Mouse (Mus musculus): ENCODE measurements around the gene Zbp1.

The Zbp1 gene

DNA sequence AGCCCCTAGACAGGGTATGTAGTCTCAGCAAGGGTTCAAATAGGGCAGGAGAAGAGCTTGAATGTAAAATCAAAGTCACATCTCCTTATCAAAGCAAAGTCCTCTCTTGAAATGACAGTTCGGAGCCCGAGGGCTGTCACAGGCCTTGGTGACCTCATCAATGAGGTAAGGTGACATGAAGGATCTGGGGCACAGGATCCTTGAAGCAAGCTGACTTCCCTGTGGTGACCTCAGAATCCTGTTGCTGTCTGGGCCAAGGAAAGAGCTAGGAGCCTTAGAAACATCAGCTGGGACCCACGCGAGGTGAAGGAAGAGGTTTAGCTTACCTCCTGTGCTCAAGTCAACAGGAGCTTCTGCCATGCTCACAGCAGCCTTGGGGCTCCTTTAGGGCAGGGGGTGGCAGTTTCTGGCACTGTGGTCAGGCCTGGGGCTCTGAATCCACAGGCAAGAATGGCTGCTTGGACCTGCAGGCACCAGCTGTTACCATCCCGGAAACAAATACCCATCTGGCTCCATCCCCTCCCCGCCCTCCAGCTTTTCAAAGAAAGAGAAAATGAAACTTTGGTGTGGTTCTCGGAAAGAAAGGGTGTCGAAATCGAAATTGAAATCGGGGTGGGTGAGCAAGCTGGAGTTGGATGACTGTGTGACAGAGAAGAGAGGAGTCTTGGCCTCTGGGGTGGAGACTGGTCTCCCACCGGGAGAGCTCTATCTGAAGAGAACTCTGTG, at the start of gene Zbp1:
Zbp1 (minus strand) TSS at position 508 of the 726 bp plus-strand sequence.
- DNase-seq (ENCODE audit: low spot score in 2 of 2): peak in 1 of 2 experiments; percentile 35

DNA sequence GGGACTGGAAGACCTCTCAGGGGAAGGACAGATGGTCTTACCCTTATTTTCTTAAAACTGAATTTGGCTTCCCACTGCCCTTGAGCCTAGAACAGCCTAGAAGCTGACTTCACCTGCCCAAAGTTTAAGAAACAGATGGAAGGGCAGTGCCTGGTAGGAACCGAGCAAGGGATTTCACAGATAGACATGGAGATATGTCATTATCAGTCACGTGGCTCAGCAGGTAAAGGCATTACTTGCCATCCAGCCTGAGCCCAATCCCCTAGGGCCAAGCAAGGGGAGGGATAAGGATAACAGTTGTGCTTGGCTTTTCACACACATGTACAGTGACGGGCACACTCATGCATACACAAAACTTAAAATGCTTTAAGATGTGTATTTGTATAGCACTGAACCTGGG, 48.8 kb upstream of the Zbp1 start:
- no peak for DNase-seq (ENCODE audit: low spot score in 2 of 2)

DNA sequence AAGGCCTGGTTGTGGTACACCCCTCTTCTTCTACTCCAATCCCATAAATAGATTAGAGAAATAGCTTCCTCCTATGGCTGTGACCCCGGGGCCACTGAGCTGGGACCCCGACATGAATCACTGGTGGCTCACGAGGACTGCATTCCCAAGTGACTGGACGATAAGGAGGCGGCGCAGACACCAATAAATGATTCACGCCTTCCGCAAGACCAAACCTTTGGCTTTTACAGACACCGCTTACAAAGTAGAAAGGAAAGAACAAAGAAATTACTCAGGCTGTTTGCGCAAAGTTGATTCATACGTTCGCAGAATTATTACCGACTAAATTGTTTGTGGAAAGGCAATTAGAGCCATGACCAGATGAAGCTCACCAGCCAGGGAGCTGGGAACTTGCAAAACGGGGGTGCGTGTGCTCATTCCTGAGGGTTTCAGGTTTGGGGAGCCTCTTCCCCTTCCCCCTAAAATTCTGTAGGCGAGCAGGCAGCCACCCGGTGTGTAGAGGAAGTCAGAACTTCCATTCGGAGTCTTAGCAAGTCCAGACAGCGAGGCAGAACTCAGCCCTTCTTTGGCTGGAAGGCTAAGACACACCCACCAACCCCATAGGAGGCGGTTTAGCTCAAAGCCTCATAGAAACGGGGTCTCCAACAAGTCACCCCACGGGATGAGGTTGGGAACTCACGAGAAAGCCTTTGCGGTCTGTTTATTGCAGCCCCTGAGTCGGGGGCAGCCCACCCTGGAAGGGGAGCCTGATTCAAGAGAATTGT, 47.8 kb upstream of the Zbp1 start:
- no peak for DNase-seq (ENCODE audit: low spot score in 2 of 2)

DNA sequence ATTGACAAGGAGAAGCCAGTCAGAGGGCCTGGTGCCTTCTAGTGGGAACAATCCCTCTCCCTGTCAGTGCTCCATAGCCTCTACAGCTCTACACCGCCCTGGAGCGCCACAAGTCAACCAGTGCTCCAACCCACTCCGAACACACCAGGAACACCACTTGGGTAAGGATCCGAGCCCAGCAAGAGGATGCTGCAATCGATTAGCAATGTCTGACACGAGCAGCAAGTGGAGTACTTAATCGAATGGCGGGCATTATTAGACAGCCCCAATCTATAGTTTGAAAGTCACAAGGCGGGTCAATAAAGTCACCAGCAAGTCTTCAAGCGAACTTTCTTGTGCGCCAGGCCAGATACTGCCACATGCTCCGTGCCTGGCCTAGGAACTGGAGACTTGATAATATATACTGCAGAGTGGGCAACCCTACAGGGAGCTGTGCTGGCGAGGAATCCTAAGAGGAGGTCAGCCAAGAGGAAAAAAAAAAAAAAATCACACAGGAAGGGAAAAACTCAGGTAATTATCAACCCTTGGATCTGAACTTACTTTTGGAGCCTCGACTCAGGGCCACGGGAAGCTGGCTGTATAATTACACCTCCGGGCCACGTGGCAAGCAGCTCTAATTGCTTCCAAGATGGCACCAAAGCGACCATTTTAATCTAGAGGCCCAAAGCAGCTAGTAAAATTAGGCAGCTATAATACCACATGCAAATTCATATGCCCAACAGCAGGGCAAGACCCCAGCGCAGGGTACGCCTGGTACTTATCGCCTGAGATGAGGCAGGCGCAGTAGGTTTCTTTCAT, 46.9 kb upstream of the Zbp1 start:
- no peak for DNase-seq (ENCODE audit: low spot score in 2 of 2)

DNA sequence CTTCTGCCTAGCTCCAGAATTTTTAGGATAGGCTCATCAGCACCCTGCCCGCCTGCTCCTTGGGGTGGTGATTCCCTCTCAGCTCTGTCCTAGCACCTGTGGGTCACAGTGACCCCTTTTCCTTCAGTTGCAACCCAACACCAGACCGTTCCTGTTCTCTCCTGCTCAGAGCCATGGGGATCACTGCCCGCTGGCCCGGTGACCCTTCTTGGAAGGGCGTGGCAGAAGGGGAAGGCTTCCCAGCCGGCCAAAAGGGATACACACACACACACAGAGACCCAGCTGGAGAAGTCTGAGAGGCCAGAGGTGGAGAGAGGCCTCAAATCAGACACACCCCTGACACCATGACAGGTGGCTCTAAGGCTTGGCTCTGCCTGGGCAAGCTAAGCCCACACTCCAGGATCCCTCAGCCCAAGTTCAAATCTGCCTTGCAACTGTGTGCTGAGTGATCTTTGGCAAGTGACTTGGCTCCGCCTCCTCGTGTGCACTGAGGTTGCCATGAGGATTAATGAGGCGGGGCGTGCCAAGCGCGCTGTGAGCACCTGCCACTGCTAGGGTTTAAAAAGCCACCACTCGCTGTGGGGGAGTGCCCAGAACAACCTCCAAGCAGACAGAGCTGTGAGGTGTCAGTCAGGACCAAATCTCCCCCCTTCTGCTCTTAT, 45.9 kb upstream of the Zbp1 start:
- DNase-seq (ENCODE audit: low spot score in 2 of 2): peak in 1 of 2 experiments; percentile 64

DNA sequence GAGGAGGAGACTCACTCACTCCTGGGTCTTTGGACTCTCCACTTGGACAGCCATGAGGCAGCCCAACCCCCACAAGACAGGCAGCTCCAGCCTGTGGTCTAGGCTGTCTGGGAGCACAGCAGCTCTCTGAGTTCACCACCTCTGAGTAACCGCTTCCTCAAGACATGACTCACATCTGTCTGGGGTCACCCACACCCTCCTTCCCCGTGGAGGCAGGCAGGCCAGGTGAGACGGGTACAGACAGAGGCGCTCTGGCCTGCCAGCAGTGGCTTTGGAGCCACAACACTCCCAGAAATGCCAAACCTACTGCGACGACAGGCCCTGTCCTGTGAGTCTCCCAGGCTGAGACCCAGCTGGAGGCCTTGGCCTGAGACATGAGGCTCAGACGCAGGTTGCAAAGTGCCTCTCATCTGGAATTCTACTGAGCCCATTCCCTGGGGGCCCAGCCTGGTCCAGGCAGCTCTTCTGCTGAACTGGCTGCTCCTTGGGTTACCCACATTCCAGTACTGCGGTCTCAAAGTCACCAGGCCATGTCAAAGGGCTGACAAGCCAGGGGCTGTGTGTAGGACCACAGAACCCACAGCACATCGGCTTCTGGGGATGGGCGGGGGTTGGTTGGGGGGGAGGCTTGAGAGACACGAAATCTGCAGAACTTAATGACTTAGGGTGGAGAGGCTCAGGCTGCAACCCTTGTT, 45.1 kb upstream of the Zbp1 start:
- no peak for DNase-seq (ENCODE audit: low spot score in 2 of 2)

DNA sequence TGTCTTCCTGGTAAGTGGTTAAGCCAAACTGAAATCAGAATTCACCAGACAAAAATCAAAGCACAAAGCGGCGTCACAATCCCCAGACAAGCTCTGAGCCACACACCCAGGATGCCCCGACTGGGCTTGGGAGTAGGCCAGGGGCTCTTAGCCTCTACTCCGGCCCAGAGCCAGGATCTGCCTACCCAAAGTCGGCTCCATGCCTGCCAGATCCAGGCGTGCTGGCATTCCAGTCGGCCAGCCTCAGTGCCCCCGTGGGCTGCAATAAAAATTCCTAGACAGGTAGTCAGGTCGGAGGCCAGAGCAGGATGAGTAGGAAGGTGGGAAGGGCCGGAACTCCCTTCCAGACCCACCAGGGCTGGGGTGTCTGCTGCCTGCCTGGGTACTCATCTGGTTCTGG, 42.8 kb upstream of the Zbp1 start:
- DNase-seq (ENCODE audit: low spot score in 2 of 2): no peak

DNA sequence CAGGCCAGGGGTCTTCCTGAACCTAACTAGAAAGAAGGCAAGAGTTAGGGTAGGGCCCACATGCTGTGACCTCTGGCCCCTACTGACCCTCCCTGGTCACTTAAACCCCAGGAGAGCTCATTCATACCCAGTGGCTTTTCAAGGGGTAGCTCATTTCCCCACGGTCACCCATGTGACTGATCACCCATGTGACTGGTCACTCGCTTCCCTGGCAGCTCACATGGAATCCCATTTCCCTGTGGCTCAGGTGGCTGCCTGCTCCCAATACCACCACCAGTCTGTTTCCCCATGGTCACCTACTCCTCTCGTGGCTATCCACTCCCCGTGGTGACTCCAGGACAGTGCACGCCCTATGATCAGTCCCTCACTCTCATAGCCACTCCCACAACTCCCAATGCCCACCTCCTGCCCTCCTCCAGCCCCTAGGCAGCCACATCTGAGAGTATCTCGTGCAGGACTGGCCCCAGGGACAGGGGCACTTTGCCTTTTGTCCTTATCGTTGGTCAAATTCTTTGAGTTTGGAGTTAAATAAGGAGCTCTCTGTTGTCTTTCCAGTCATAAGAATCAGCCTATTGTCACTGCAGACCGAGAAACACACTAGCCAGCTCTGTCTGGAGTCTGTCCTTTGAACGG, 39.9 kb upstream of the Zbp1 start:
- no peak for DNase-seq (ENCODE audit: low spot score in 2 of 2)

DNA sequence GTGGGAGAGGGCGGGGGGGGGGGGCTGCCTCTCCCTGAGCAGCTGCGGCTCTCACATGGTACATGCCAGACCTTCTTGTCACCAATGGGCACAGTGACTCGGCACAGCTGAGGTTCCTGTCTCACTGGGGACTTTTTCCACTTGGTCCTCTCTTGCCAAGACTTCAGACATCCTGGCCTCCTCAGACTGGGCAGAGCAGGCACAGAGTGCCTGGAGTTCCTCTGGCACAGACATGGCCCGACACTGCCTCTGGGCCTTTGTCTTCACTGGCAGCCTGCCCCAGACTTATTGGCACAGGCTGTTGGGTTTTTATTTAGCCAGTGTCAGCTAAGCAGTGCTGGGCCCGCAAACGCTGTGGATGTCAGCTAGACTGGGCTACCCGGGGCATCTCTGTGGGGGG, 38.9 kb upstream of the Zbp1 start:
- DNase-seq (ENCODE audit: low spot score in 2 of 2): no peak

DNA sequence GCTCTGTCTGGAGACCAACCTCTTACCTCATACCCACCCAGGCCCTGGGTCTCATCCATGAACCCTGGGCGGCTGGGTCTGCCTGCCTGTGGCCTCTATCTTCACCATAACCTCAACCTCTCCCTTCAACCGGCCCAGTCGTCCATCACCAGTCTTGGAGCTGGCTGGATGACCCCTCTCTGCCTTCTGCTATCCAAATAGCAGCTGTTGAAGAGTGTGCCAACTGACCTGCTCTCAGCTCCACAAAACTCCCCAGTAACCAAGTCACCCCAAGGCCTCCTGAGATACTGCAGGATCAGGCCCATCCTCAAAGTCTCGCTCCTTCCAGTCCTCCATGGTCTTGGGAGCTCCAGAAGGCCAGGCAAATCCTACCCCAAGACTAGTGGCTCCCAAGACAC, 37.8 kb upstream of the Zbp1 start:
- DNase-seq (ENCODE audit: low spot score in 2 of 2): no peak

DNA sequence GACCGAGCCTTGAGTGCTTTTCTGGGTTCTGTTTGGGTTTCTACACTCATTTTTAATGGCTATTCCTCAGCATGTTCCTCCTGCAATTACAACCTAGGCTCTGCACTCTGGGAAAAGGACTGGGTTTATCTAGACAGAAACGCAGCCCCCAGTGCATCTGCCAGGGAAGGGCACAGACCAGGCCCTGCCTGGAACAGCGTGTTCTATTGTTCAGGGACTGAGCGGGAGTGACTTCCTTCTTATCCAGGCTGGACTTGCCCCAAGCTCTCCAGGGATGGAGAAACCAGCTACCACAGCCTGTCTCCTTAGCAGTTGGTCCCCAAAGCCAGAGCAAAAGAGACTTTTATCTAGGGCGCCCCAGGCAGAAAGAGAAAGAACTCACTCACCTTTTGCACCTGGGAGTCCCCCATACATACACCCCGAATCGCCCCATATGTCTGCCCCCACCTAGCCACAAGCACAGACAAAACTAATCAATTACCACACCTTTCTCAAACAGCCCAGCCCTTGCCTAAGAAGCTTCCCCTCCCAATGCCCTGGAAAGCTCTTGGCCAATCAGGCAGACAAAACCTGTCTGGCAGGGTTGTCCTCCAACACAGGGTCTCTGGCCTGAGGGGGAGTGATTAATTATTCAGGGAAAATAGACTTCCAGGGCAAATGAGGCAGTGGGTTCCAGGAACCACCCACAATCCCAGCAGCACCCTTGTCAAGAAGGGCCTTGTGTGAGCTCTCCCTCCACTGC, 37.3 kb upstream of the Zbp1 start:
- DNase-seq (ENCODE audit: low spot score in 2 of 2): no peak

DNA sequence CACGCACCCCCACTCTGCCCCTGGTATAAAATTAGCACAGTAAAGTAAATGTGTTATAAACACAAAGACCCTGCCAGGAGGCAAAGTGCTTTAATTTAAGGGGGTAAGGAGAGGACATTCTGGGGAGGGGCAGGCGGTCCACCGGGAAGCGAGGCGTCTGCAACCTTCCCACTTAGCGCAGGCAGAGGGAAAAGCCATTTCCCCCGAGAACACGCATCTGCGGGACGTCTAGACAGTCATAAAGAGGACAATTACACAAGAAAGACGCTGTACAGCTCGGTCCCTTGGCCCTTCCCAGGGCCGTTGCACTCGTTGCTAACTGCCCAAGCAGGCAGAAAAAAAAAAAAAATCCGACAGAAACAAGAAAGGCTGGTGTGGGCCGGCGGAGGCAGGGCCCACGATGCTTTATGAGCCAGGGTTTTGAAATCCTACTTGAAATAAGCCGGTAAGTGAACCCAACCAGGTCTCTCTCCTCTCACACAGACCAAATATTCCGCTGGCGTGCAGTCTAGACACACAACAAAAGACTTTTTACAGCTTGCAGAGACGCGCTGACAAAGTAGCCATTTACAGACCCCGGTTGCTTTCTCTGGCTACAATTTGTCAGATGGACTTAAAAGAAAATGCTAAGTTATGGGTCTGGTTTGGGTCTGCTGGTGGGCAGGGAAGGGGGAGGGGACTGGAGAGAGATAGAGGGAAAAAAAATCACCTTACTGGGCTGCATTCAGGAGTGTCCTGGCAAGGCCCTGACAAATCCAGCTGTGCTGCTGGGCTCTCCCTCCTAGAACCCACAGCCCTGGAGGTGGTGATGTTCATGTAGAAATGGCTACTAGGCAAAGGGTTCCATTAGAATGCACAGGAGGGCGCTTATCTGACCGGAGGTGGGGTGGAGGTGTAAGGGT, 35.3 kb upstream of the Zbp1 start:
- no peak for DNase-seq (ENCODE audit: low spot score in 2 of 2)

DNA sequence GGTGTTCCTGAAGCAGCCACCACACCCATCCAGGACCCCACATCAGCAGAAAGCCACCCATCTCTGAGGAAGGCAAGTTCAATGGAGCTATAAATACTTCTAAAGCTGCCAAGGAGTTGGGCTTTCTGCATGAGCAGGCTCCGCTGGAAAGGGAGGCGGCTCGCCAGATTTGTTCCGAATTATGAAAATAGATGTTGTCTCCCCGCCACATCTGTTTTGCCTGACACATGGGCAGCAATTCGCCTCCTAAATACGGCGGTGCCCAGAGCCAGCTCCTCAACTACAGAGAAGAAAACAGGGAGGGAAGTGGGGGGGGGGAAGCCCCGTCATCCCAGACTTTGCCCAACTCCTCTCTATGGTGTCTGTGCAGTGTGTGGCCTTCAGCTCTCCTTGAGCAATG, 33.0 kb upstream of the Zbp1 start:
- DNase-seq (ENCODE audit: low spot score in 2 of 2): no peak

DNA sequence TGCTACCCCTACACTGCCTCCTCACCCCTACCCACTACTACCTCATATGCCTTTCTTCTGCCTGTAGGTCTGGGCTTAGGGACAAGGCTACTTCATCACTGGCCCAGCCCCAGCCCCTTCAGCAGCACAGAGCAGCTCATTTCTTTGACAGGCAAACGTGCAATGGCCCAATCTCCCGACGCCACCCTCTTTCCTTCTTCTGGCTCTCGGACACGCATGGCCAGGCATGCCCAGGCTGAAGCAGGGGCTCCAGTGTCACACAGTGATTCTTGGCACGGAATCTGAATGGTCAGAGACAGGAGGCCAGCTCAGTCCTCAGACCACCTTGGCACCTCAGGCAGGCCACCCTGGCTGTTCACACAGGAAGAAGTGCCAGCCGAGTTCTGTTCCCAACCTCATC, 32.4 kb upstream of the Zbp1 start:
- no peak for DNase-seq (ENCODE audit: low spot score in 2 of 2)

DNA sequence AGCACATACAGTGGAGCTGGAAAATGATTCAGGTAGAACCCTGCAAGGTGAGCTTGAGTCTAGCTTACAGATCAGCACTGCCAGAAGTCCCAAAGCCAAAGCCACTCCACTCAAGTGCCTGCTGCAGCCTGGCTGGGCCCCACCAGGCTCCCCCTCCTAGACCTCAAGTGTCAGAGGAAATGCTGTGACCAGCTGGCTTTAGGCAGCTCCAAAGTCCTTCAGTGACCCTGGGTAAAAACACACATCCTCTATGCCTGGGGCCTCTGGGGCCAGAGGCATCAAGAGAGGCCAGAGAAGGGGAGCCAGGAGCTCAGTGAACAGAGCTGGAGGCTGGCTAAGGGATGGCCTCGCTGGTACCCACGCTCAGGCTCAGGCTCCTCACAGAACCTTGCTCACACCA, 31.7 kb upstream of the Zbp1 start:
- no peak for DNase-seq (ENCODE audit: low spot score in 2 of 2)

DNA sequence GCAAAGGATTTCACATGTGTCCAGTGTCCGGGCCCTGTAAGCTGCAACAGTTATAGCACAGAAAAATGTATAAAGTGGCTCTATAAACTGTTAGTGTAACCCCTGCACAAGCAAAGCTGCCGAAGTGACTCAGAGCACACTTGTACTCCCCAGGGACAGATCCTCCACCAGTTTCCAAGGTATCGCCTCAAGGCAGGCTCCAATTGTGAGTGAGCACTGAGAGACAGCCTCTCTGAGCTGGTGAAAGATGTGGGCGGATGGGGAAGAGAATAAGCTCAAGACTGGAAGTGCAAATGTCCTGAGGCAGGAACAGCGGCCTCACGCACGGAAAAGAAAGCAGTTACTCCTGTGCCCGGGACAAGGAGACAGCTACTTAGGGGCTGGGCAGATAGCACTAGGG, 31.2 kb upstream of the Zbp1 start:
- no peak for DNase-seq (ENCODE audit: low spot score in 2 of 2)

DNA sequence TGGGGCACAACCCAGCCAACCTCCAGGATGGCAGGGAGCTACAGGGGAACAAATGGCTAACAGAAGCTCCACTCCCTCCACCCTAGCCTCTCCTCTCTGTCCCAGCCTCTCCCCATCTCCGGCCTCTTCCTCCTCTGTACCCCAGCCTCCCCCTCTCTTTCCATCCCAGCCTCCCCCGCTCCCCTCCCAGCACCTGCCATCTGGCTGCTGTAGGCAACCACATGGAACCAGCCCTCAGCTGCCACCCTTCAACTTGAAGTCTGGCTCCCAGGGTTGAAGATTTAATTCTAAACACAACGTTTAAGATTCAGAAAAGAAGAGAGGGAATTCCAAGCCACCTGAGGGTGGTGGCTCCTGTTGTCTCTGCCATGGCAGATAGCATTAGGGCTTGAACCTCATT, 30.7 kb upstream of the Zbp1 start:
- DNase-seq (ENCODE audit: low spot score in 2 of 2): no peak

DNA sequence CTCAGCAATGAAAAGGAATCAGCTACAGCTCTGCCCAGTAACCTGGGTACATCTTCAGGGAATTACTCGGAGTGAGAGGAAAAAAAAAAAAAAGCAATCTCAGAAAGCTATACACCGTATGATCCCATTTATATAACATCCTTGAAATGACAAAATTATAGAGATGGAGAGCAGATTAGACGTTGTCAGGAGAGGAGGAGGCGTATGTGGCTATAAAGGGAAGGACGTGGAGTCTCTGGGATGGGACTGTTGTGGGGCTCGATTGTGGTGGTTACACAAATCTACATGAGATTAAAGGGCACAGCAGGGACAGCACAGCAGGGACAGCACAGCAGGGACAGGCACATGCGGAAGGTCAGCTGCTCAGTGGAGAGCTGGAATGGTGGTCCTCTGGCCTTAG, 30.1 kb upstream of the Zbp1 start:
- DNase-seq (ENCODE audit: low spot score in 2 of 2): no peak

DNA sequence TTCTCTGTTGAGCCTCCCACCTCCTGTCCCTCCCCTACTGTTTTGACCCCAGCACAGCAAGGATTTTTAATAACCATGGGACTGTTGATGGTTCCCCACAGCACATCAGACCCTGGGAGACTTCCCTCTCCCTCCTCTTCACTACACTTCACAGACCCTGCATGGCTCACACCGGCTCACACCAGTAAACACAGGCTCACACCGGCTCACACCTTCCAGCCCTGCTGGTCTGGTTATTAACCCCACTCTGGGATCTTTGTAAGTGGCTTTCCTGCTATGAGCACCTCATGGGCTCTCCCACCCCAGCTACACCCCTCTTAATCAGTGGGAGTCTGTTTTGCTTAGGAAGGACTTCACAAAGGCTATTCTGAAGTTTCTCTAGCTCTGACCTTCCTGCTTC, 29.2 kb upstream of the Zbp1 start:
- DNase-seq (ENCODE audit: low spot score in 2 of 2): no peak
